Mouse (Mus musculus) fibroblast of lung, adult 2 months (primary cell): ENCODE data around the gene Erv3.

Experiments
- DNase-seq: peaks from one replicate; pipeline ENCODE4 v3.0.0-alpha.2; 2011; ENCODE audit warnings: low read depth

The Erv3 gene

GRCm38 (mm10) chr2:131859721-131860120 is at the start of gene Erv3:
Gene Erv3, minus strand, starts transcription at chr2:131859747.
- DNase-seq, result no peak

GRCm38 (mm10) chr2:131908906-131909305 is 49.4 kb upstream of the Erv3 start:
- no peak for DNase-seq

- no peak for DNase-seq
Observed at GRCm38 (mm10) chr2:131908351-131908861, 48.9 kb upstream of the Erv3 start.

GRCm38 (mm10) chr2:131907311-131907710 is 47.8 kb upstream of the Erv3 start:
- no peak for DNase-seq

- DNase-seq, result no peak
Observed at GRCm38 (mm10) chr2:131906846-131907245, 47.3 kb upstream of the Erv3 start.

- DNase-seq, result no peak
Observed at GRCm38 (mm10) chr2:131906266-131906665, 46.7 kb upstream of the Erv3 start.

DNA sequence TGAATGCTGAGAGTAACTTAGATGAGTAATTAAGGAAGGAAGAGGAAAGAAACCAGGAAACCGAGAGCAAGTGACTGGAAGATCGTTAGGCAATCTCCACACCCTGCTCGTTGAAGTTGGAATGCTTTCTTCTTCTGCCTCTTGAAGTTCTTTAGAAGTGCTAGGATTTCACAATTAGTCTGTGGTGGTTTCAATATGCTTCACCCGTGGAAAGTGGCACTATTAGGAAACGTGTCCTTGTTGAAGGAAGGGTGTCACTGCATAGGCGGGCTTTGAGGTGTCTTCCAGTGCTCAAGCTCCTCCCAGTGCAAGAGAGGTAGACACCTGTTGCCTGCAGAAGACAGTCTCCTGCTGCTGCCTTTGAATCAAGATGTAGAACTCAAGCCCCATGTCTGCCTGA is 46.2 kb upstream of the Erv3 start:
- no peak for DNase-seq

DNA sequence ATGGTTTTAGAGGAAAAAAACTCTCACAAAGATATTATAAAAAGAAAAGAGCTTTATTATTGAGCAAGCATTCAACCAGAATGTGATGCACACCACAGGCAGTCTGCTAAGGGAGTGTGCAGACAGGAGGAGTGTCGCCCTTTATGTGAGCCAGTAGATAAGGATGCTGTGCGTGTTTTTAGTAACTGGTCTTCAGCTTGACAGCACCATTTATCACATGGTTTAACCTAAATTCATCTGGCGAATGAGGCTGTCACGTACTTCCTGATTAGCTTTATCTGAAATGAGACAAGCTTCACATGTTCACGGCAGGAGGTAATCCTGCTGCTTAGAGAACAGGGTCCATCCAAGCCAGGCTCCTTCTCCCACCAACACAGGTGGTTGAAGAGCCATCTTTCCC is 45.5 kb upstream of the Erv3 start:
- no peak for DNase-seq

GRCm38 (mm10) chr2:131902867-131903266 is 43.3 kb upstream of the Erv3 start:
- peak; percentile 98 for DNase-seq

DNA sequence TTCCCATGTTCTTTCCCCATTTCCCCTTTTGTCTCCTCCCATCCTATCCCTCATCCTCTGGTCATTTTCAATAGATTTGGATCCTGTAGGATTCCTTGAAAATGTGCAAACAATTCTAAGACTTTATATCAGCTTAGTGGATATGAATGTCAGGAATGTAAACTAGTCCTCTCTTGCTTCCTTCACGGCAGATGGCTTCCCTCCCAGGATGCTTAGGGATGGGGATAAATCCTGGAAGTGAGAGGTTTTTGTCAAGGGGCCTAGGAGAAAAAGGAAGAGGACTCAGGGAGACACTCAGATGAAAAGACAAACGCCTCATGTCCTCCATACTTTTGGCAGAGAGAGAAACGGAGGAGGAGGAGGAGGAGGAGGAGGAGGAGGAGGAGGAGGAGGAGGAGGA is 42.9 kb upstream of the Erv3 start:
- no peak for DNase-seq

DNA sequence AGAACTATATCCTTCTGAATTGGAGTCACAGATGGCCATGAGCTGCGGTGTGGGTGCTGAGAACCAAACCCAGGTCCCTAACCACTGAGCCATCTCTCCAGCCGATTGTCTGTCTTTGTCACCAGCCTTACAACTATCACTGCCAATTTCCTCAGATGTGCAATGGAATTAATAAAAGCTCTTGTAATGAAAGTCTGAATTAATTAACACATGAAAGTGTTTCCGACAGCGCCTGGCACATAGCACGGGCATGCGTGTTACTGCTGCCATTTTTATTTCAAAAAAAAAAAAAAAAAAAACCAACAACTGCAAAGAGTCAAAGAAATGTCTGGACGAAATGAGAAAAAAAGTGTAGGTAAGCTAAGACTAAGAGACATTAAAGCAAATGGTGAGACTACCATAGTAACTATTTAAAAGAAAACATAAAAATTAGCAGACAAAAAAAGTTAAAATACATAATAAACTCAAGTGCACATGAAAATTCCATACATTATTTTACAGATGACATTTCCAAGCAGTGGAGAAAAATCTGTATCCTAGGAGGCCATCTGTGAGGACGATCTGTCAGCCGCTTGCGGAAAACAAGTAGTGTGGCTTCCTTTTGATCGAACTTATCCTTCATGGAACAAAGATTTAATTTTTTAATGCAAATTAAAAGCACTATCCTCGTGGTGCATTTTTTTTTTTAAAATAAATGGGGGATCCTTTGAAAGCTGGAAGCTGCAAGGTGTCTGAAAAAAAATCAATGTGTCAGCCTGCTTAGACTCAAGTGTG is 38.0 kb upstream of the Erv3 start:
- DNase-seq, result no peak

GRCm38 (mm10) chr2:131896011-131896410 is 36.5 kb upstream of the Erv3 start:
- DNase-seq, result no peak

GRCm38 (mm10) chr2:131895106-131895505 is 35.6 kb upstream of the Erv3 start:
- no peak for DNase-seq

- DNase-seq, result no peak
Observed at GRCm38 (mm10) chr2:131892534-131892933, 33.0 kb upstream of the Erv3 start.

DNA sequence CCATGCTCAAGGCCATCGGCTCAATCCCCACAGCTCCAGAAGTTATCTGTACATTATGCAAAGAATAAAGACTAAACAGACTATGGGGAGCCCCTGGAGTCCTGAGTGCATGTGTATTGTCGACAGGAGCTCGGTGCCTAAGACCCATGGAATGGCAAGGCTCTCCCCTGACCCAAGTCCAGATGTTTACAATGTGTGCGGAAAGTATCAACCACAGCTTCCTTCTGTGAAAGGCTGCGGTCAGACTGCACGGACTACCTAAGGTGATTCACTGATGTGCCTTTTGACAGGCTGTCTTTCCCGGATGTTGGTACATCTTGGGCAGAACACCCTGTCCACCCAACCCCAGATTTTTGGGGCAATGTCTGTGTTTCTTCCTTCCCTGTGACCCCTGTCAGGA is 28.7 kb upstream of the Erv3 start:
- DNase-seq, result no peak

DNA sequence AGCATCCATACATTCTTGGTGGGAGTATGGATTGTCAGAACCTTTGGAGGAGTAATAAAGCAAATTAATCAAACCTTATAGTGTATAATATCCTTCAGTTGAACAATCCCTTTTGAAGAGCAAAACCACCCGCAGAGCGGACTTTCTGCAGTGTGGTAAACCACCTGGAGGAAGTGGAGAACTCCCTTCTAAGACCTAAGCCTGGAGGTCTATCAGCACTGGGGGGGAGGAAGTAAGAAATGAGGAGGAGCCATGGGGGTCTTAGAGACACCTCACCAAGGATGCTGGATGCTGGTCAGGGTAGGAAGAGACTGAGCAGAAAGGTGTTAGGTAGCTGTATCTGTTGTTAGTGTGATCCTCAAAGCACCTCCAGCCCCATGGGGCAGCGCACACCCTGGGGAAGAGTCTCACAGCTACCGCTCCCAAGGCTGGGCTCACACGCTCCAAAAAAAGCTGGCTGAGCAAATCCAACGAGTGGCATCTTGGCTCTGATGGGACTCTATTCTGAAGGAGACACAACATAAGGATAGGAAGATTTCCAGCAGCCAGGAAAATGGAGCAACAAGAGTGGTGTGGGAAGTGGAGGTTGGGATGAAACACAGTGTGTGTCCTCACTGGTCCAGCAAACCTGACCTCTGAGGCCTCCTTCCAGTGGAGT is 27.1 kb upstream of the Erv3 start:
- no peak for DNase-seq

DNA sequence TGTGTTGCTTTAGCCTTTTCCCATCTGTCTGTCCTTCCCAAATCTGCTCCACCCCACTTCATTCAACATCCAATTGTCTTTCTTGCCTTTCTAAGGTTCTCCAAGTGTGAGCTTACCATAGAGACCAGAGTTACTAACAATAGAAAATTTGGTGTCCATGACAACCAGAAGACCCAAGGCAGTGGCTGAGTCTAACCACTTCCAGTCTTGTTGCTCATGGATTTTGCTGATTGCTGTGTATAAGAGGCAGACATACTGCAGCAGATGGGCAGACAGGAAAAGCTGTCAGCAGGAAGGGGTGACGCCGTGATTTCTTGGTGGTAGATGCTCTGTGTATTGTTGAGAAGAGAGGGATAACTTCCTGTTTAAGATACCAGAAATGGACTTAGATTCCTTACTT is 23.6 kb upstream of the Erv3 start:
- DNase-seq, result no peak

GRCm38 (mm10) chr2:131881766-131882165 is 22.2 kb upstream of the Erv3 start:
- no peak for DNase-seq

DNA sequence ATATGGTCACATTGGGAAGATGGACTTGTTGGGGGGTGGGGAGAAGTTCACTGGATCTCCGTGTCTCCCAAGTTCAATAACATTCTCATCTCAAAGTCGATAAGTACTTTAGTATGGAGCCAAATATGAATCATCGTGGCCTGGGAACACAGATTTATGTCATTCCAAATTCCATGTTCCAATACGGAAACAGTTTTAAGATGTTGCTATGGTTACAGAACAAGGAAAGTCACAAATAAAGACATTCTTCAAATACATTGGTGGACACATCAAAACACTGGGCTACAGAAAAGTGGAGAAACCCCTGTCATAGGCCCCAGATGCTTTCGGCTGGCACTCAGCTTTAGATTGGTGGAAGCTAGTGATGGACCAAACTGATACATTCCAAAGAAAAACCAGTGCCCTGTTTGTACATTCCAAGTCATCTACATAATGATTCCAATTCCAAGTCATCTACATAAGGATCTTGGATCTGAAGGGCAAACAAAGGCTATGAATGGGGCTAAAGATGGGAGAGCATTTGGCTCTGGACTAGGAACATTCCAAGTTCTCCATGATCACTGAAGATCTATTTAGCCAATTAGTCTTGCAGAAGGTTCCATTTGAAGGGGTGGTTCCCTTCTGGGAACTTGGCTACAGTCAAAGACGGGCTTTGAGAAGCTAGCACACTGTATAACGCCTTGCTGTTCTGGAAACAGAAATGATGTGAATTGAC is 17.2 kb upstream of the Erv3 start:
- peak; percentile 69 for DNase-seq

DNA sequence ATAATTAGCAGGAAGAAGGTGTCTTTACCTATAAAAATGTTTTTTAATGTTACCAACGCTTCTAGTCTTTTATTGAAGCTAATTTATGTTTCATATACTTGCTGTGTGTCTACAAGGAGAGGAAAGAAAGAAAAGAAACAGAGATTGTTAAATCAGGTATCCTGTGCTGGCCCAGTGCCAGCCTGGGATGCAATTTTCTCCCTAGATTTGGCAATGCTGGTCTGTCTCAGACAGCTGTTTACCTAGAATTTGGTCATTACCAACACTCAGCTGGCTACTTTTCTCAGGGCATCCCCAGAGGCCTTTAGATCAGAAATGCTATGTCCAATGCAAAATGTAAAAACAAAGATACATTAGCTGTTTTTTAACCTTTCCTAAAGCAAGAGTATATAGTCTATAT is 13.8 kb upstream of the Erv3 start:
- no peak for DNase-seq

DNA sequence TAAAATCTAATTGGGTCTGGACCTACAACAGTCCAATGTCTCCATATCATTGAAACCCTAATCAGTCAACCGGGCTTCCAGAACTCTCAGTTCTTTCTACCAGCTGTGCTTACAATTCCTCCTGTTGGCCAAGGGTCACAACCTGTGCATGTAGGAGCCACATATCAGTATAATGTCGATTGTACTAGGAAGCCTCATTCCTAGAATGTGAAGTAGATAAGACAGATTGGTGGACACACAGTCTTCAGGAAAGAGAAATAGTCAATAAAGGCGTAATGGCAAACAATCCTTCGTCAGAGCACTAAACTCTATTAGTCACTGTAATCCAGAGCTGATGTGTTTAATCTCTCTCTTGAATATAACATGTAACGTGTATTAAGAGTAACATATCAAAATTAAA is 9.4 kb upstream of the Erv3 start:
- DNase-seq, result no peak

GRCm38 (mm10) chr2:131866676-131867075 is 7.1 kb upstream of the Erv3 start:
- DNase-seq, result no peak

- no peak for DNase-seq
Observed at GRCm38 (mm10) chr2:131864262-131864796, 4.8 kb upstream of the Erv3 start.
